Mouse (Mus musculus) limb, embryonic 11.5 days (tissue): ENCODE measurements around the gene Schip1. TPM values are rescaled to one million over a fixed set of nuclear protein-coding genes. Genes with fewer than 3 reads are reported as not detected.

Experiments used
- ATAC-seq: fragments of 200-750 bp; cut with Nextera tagmentation; 2 replicates; pipeline ENCODE4 v1.8.0; 2017; ENCODE audit warnings: low read depth; ENCODE audit not compliant: insufficient number of reproducible peaks, low FRiP score, low TSS enrichment
- DNase-seq: peaks from one replicate; pipeline ENCODE4 v3.0.0-alpha.2; 2015; ENCODE audit warnings: low spot score
- H3K27ac ChIP-seq: fragments of 300-500 bp; sonication (generic); replicated peaks from 2 replicates; pipeline ENCODE4 v1.5.1; 2014; ENCODE audit warnings: low read depth, mild to moderate bottlenecking, low read length
- H3K27me3 ChIP-seq: fragments of 300-500 bp; sonication (generic); 2 replicates; pipeline ENCODE4 v1.6.1; 2014; ENCODE audit warnings: mild to moderate bottlenecking, low read length, mixed read lengths; ENCODE audit not compliant: control insufficient read depth, insufficient read depth
- H3K36me3 ChIP-seq: fragments of 300-500 bp; sonication (generic); 2 replicates; pipeline ENCODE4 v1.6.1; 2014; ENCODE audit warnings: mild to moderate bottlenecking, low read length, moderate library complexity, mixed read lengths; ENCODE audit not compliant: control insufficient read depth, insufficient read depth
- H3K4me1 ChIP-seq: fragments of 300-500 bp; sonication (generic); 2 replicates; pipeline ENCODE4 v1.6.1; 2014; ENCODE audit warnings: low read length, mixed read lengths; ENCODE audit not compliant: control insufficient read depth, insufficient read depth
- H3K4me2 ChIP-seq: fragments of 300-500 bp; sonication (generic); 2 replicates; pipeline ENCODE4 v1.6.1; 2014; ENCODE audit warnings: low read depth, mild to moderate bottlenecking, moderate library complexity; ENCODE audit not compliant: severe bottlenecking
- H3K4me3 ChIP-seq: fragments of 300-500 bp; sonication (generic); 2 replicates; pipeline ENCODE4 v1.5.1; 2014; ENCODE audit warnings: low read depth, low read length
- H3K9ac ChIP-seq: fragments of 300-500 bp; sonication (generic); 2 replicates; pipeline ENCODE4 v1.6.1; 2014; ENCODE audit warnings: mild to moderate bottlenecking, low read length
- H3K9me3 ChIP-seq: fragments of 300-500 bp; sonication (generic); 2 replicates; pipeline ENCODE4 v1.6.1; 2016; ENCODE audit warnings: low read length; ENCODE audit not compliant: control insufficient read depth
- WGBS: fragments of 180-500 bp; shearing (Covaris S2); extraction: QIAGEN DNeasy Blood & Tissue Kit; methylation state at CpG from one replicate; pipeline ENCODE4 v1.1.7; 2014; 5-methylcytosine and 5-hydroxymethylcytosine counted together
- polyA plus RNA-seq: library from polyadenylated mRNA; unstranded; fragments of >200 nt; fragmentation: Nextera tagmentation; extraction: Ambion mirVana; gene quantifications from 2 replicates; pipeline ENCODE4 v1.2.1, GENCODE M21; 2014

Schip1 gene
- polyA plus RNA-seq, 1 experiment from 2014 or later: 34.9 TPM

DNA sequence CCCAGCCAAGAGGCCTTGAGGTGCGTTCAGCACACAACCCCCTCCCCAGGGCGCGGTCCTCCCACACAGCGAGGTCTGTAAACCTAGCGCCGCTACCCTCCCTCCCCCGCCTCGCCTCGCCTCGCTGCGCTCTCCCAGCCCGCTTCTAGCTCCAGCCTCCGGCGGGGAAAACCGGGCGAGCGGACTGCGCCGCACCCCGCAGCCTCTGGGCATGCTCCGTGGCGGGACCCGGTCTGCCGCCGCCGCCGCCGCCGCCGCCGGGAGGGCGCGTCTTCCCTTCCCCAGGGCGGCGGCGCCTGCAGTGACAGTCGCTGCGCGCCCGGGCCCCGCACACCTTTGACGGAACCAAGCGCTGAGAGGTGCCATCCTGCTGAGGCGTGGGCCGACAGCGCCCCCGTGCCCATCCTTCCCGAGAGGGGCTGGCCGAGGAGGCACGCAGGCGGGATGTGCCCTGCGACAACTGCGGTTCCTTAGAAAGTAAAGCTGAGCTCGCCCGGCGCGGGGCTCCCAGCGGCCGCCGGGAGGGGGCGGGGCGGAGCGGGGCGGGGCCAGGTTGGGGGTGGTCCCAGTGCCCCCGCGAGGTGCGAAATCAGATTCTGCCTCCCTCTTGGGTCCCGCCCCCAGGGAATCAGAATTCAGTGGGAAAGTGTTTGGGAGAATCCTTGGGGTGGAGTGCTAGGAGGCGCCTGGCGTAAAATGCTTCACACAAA is 429.1 kb downstream of the Schip1 start:
- H3K4me2 ChIP-seq: peak overlapping the region; percentile 91
- H3K9me3 ChIP-seq: no peaks in the 10 kb centered on the region
- H3K36me3 ChIP-seq: no peaks in the 10 kb centered on the region
- H3K4me1 ChIP-seq: peaks cover 21% of the 10 kb centered on the region
- WGBS: under 1% methylated on average over 45 of the region's 70 CpGs
- peak; percentile 61 for ATAC-seq
- H3K4me3 ChIP-seq: peak overlapping the region; percentile 66
- peak overlapping the region; percentile 76 for H3K9ac ChIP-seq
- H3K27ac ChIP-seq: peak overlapping the region; percentile 83
- DNase-seq: peak; percentile 91
- H3K27me3 ChIP-seq: no peaks in the 10 kb centered on the region

DNA sequence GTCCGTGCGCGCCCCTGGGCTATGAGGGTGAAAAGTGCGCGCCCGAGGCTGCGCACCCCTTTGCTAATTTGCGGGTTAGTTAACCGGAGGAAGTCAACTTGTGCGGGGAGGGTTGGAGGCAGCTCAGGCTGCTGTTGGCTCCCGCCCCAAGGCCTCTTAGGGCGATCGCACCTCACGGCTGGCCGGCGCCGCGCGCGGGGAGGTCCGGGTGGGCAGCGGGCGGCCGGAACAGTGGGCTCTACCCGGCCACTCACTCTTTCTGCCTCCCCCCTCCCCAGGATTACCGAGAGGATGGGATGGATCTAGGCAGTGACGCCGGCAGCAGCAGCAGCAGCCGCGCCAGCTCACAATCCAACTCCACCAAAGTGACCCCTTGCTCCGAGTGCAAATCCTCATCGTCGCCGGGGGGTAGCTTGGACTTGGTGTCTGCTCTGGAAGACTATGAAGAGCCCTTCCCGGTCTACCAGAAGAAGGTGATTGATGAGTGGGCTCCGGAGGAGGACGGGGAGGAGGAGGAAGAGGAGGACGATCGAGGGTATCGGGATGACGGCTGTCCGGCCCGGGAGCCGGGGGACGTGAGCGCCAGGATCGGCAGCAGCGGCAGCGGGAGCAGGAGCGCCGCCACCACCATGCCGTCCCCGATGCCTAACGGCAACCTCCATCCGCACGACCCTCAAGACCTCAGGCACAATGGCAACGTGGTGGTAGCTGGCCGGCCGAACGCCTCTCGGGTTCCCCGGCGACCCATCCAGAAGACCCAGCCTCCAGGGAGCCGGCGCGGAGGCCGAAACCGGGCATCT is 429.9 kb downstream of the Schip1 start:
- H3K27ac ChIP-seq: peak overlapping the region; percentile 62
- peak overlapping the region; percentile 70 for H3K9ac ChIP-seq
- H3K4me3 ChIP-seq: peak overlapping the region; percentile 66
- DNase-seq (peak; percentile 72), ATAC-seq (peak; percentile 24)
- H3K27me3 ChIP-seq: no peaks in the 10 kb centered on the region
- WGBS: under 1% methylated on average over 64 of the region's 68 CpGs
- no peaks in the 10 kb centered on the region for H3K9me3 ChIP-seq
- H3K4me1 ChIP-seq: peaks cover 21% of the 10 kb centered on the region
- H3K4me2 ChIP-seq: peak overlapping the region; percentile 91
- no peaks in the 10 kb centered on the region for H3K36me3 ChIP-seq

DNA sequence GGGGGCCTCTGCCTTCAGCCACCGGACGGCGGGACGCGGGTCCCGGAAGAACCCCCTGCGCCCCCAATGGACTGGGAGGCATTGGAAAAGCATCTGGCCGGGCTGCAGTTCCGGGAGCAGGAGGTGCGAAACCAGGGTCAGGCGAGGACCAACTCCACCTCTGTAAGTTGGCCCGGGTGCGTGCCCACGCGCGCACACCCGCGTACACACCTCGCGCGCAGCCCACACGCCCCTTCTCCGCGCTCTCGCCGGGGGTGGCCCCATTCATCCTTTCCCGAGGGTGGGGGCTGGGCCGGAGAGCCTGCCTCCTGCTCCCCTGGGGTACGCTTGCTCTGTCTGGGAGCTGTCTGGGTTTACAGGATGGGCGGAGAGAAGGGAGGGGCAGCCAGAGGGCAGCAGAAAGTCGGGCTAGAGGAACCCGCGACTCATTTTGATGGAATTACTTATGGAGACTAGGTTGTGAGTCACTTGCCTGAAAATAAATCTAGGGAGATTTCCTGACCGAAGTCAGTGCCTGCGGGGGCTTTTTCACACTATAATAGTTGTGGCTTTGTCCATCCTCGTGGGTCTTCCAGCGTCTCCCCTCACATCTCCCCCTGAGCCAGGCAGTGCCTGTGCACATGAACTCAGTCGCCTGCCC is 430.6 kb downstream of the Schip1 start:
- no peaks in the 10 kb centered on the region for H3K9me3 ChIP-seq
- peak overlapping the region; percentile 53 for H3K27ac ChIP-seq
- peak; percentile 78 for DNase-seq
- H3K9ac ChIP-seq: peak overlapping the region; percentile 70
- peak; percentile 40; the same call in 1 of the 2 replicates for ATAC-seq
- H3K4me1 ChIP-seq: peaks cover 21% of the 10 kb centered on the region
- peak overlapping the region; percentile 66 for H3K4me3 ChIP-seq
- peak overlapping the region; percentile 91 for H3K4me2 ChIP-seq
- H3K27me3 ChIP-seq: no peaks in the 10 kb centered on the region
- 1% methylated on average over 38 of the region's 38 CpGs for WGBS
- no peaks in the 10 kb centered on the region for H3K36me3 ChIP-seq

DNA sequence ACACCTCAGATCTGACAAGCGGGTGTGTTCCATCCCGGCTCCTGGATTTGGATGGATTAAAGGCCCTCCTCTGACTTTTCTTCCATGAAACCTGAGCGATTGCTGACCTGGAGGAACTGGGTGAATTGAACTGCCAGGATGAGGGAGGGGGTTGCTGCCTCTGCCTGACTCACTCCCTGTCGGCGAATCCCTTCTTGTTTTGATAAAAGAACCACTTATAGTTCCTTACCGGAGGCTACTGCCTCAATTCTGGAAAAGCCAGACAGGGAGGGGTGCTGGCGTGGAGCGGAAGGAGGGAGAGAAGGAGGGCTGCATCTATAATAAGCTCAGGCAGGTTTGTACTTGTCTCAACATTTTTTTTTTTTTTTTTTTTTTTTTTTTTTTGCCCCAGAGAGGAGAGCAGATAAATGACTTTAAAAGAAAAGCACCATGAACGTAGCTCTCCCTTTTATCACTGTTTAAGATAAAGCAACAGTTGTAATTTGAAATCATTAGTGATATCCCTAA is 431.2 kb downstream of the Schip1 start:
- Histone ChIP-seq H3K36me3 (no peaks in the 10 kb centered on the region), H3K27me3 (no peaks in the 10 kb centered on the region), H3K9me3 (no peaks in the 10 kb centered on the region), H3K4me3 (peak overlapping the region; percentile 66), H3K4me1 (peaks cover 21% of the 10 kb centered on the region), H3K27ac (no peak overlapping the region), H3K9ac (peak overlapping the region; percentile 24), H3K4me2 (peak overlapping the region; percentile 91)
- DNase-seq: peak; percentile 64
- 3% methylated on average over 9 of the region's 9 CpGs for WGBS
- no peak for ATAC-seq

DNA sequence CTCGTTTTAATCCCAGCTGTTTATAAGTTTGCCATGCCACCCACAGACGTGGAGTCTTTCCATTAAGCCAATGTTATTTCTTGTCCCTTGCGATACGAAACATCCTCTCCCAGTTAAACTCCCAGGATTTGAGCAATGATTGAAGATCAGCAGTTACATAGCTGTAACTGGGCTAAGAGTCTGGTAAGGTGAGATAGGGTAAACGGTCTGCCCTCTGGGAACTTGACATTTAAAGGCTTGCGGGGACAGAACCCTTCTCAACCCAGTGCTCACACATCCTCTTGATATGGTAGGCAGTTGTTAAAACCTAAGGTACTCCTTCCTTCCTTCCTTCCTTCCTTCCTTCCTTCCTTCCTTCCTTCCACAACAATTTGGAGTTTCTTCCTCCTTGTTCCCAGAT is 431.9 kb downstream of the Schip1 start:
- no peaks in the 10 kb centered on the region for H3K36me3 ChIP-seq
- no peak for DNase-seq
- ATAC-seq: no peak
- H3K27me3 ChIP-seq: no peaks in the 10 kb centered on the region
- H3K9ac ChIP-seq: no peak overlapping the region
- H3K4me3 ChIP-seq: no peak overlapping the region
- peaks cover 18% of the 10 kb centered on the region for H3K4me1 ChIP-seq
- WGBS: 52% methylated on average over 6 of the region's 6 CpGs
- peak overlapping the region; percentile 91 for H3K4me2 ChIP-seq
- H3K27ac ChIP-seq: no peak overlapping the region
- H3K9me3 ChIP-seq: no peaks in the 10 kb centered on the region

DNA sequence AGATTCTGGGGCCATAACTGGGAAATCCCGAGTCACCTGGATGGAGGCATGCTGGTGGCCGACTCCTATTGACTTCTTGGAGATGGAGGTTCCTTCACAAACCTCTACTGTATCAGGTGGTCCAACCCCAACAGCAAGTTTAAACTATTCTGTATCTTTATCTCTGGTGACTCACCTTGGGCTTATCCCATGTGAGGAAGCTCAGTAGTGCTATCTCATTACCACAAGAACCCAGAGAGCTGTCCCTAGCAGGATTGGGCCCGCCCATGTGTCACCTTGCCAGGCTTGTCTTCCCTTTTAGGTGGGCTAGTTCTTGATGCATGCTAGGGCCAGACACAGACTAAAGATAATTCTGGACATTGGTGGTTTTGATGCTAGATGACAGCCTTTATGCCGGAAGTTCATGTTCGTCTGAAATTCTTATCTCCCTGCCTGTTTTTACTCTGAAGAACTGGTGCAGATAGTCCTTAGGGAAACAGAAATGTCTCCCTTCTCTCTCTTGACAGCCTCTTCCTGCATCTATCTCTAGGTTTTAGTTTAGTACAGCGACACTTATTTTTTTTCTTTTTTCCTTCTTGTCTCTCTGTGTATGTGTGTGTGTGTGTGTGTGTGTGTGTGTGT is 435.0 kb downstream of the Schip1 start:
- 88% methylated on average over 6 of the region's 6 CpGs for WGBS
- Histone ChIP-seq H3K9me3 (no peaks in the 10 kb centered on the region), H3K4me2 (no peak overlapping the region), H3K4me1 (peaks cover 4% of the 10 kb centered on the region; the same call in 1 of the 2 replicates), H3K4me3 (no peak overlapping the region), H3K36me3 (no peaks in the 10 kb centered on the region), H3K9ac (no peak overlapping the region), H3K27me3 (no peaks in the 10 kb centered on the region), H3K27ac (no peak overlapping the region)
- no peak for ATAC-seq
- DNase-seq: no peak

DNA sequence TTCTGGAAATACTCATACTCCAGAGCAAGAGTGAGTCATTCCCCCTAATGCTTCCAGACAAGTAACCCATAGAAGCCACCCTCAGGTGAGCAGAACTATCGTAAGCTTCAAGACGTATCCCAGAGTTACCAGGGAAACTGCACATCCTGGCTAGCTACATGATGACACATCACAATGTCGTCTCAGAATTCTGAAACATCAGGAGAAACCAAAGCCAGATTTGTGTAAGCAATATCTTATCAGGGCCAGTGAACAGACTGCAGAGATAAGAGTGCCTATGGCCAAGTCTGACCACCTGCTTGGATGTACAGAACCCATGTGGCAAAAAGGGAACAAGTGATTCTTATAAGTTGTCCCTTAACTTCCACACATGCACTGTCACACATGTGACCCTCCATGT is 440.2 kb downstream of the Schip1 start:
- H3K4me3 ChIP-seq: no peak overlapping the region
- no peak for DNase-seq

DNA sequence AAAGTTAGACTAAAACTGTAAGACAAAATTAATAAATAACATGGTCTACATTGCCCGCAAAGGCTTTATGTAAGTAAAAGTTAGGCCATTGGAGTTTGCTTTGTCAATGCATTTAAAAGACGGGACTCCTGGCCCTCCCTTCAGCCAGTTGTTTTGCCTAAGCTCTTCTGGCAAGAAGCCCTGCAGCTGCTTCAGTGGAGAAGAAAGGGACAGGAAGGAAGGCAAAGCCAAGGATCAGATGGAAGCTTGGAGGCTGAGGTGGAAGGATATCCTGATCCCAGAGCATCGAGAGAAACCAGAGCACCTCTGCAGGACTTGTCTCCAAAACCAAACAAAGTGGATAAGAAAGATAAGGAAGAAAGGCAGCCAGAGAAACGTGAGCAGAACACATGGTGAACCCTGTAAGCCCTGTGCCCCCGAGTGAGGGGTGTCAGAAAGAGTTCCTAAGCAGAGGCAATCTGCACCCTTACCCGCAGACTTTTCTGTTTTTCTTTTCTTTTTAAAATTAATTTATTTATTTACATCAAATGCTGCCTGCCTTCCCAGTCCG is 442.2 kb downstream of the Schip1 start:
- H3K4me1 ChIP-seq: no peaks in the 10 kb centered on the region
- no peak for DNase-seq
- no peak overlapping the region for H3K27ac ChIP-seq
- no peak for ATAC-seq
- H3K27me3 ChIP-seq: no peaks in the 10 kb centered on the region
- no peaks in the 10 kb centered on the region for H3K9me3 ChIP-seq
- H3K9ac ChIP-seq: no peak overlapping the region
- WGBS: 55% methylated on average over 7 of the region's 7 CpGs
- no peak overlapping the region for H3K4me2 ChIP-seq
- H3K4me3 ChIP-seq: no peak overlapping the region
- H3K36me3 ChIP-seq: no peaks in the 10 kb centered on the region

More for the DNA sequence above, 440.2 kb downstream of the Schip1 start:
- H3K27me3 ChIP-seq: no peaks in the 10 kb centered on the region
- no peaks in the 10 kb centered on the region for H3K4me1 ChIP-seq
- H3K4me2 ChIP-seq: no peak overlapping the region
- ATAC-seq: no peak
- no peak overlapping the region for H3K9ac ChIP-seq
- H3K9me3 ChIP-seq: no peaks in the 10 kb centered on the region
- 90% methylated on average over 3 of the region's 3 CpGs for WGBS
- no peaks in the 10 kb centered on the region for H3K36me3 ChIP-seq
- H3K27ac ChIP-seq: no peak overlapping the region
